Mouse (Mus musculus) urinary bladder, postnatal 25 days (tissue): ENCODE measurements around the gene Rfx3.

Experiments used
- DNase-seq: peaks from one replicate; pipeline ENCODE4 v3.0.0; 2022; ENCODE audit warnings: low spot score

Gene Rfx3

GRCm38 (mm10) chr19:27905172-27905571 lies 105.8 kb downstream of the Rfx3 start:
- no peak for DNase-seq

GRCm38 (mm10) chr19:27904655-27905054 lies 106.3 kb downstream of the Rfx3 start:
- no peak for DNase-seq

- DNase-seq: no peak
These were observed 106.8 kb downstream of the Rfx3 start for GRCm38 (mm10) chr19:27904209-27904608.

GRCm38 (mm10) chr19:27902601-27903000 lies 108.4 kb downstream of the Rfx3 start:
- no peak for DNase-seq

- DNase-seq: no peak
These were observed 109.3 kb downstream of the Rfx3 start for GRCm38 (mm10) chr19:27901693-27902092.

GRCm38 (mm10) chr19:27884520-27884919 lies 126.4 kb downstream of the Rfx3 start:
- DNase-seq: no peak

- no peak for DNase-seq
These were observed 133.5 kb downstream of the Rfx3 start for GRCm38 (mm10) chr19:27877429-27877828.

GRCm38 (mm10) chr19:27870794-27871193 lies 140.2 kb downstream of the Rfx3 start:
- DNase-seq: no peak

- no peak for DNase-seq
These were observed 151.3 kb downstream of the Rfx3 start for GRCm38 (mm10) chr19:27859641-27860040.

GRCm38 (mm10) chr19:27848946-27849345 lies 162.0 kb downstream of the Rfx3 start:
- DNase-seq: no peak

GRCm38 (mm10) chr19:27847055-27847454 lies 163.9 kb downstream of the Rfx3 start:
- no peak for DNase-seq

GRCm38 (mm10) chr19:27838635-27839034 lies 172.3 kb downstream of the Rfx3 start:
- no peak for DNase-seq

GRCm38 (mm10) chr19:27838041-27838440 lies 172.9 kb downstream of the Rfx3 start:
- no peak for DNase-seq

- DNase-seq: no peak
These were observed 178.5 kb downstream of the Rfx3 start for GRCm38 (mm10) chr19:27832448-27832847.

GRCm38 (mm10) chr19:27828316-27828715 lies 182.7 kb downstream of the Rfx3 start:
- no peak for DNase-seq

- no peak for DNase-seq
These were observed 193.3 kb downstream of the Rfx3 start for GRCm38 (mm10) chr19:27817661-27818060.

- no peak for DNase-seq
These were observed 230.9 kb downstream of the Rfx3 start for GRCm38 (mm10) chr19:27780030-27780429.

- DNase-seq: no peak
These were observed 240.2 kb downstream of the Rfx3 start for GRCm38 (mm10) chr19:27770716-27771265.

- DNase-seq: no peak
These were observed 242.5 kb downstream of the Rfx3 start for GRCm38 (mm10) chr19:27768444-27768843.

GRCm38 (mm10) chr19:27760309-27760708 lies 250.7 kb downstream of the Rfx3 start:
- no peak for DNase-seq

GRCm38 (mm10) chr19:27759347-27759746 lies 251.6 kb downstream of the Rfx3 start:
- no peak for DNase-seq

- no peak for DNase-seq
These were observed 263.7 kb downstream of the Rfx3 start for GRCm38 (mm10) chr19:27747301-27747700.

GRCm38 (mm10) chr19:27738908-27739307 lies 272.1 kb downstream of the Rfx3 start:
- no peak for DNase-seq

GRCm38 (mm10) chr19:27736571-27736970 lies 274.4 kb downstream of the Rfx3 start:
- no peak for DNase-seq

GRCm38 (mm10) chr19:27718931-27719330 lies 292.0 kb downstream of the Rfx3 start:
- DNase-seq: no peak
